Mouse (Mus musculus) monocyte, adult 59 days (primary cell): Measurements from ENCODE around the gene Tbc1d22a. TPM values are rescaled to one million over a fixed set of nuclear protein-coding genes. Genes with fewer than 3 reads are reported as not detected.

Experiments used
- total RNA-seq, 2 experiments: library from RNA; stranded (reverse); gene quantifications; one replicate each; pipeline ENCODE4 v1.2.4; 2023

Tbc1d22a gene
- total RNA-seq: 10 to 100 TPM; 56.4 to 70.8 TPM

DNA sequence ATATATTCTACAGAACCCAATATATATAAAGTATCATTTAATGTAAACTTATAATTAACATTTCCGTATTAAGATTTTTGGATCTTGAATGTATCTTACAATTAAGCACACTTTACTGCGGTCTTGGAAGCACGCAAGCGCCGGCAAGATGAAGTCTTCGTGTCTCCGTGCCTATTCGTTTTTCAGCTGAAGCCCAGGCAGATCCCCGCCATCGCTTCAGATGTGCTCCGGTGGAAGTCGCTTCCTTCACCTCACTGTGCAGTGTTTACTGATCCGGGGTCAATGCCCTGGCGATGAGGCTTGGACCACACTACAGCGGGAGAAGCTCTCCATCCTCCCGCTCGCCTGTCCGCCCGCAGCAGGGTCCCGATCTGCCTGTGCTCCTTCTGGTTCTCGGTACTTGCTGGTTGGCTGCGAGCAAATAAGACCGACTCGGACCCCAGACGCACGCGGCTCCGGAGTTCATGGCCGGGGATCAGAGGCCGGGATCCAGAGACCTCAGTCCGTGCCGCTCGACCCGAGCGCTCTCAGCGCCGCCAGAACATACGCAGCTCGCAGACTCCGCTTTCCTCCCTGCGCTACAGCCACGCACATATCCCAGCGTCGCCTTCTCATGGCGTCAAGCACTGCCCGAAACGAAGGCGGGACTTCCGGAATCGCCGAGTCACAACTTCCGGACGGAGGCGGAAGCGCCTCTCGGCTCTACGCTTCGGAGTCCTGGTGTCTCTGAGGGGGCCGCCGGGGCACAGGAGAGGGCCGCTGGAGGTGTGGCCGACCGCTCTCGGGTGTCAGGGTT is at the start of gene Tbc1d22a:
Gene Tbc1d22a, plus strand, starts transcription at position 707 of the 796 bp plus-strand sequence.

DNA sequence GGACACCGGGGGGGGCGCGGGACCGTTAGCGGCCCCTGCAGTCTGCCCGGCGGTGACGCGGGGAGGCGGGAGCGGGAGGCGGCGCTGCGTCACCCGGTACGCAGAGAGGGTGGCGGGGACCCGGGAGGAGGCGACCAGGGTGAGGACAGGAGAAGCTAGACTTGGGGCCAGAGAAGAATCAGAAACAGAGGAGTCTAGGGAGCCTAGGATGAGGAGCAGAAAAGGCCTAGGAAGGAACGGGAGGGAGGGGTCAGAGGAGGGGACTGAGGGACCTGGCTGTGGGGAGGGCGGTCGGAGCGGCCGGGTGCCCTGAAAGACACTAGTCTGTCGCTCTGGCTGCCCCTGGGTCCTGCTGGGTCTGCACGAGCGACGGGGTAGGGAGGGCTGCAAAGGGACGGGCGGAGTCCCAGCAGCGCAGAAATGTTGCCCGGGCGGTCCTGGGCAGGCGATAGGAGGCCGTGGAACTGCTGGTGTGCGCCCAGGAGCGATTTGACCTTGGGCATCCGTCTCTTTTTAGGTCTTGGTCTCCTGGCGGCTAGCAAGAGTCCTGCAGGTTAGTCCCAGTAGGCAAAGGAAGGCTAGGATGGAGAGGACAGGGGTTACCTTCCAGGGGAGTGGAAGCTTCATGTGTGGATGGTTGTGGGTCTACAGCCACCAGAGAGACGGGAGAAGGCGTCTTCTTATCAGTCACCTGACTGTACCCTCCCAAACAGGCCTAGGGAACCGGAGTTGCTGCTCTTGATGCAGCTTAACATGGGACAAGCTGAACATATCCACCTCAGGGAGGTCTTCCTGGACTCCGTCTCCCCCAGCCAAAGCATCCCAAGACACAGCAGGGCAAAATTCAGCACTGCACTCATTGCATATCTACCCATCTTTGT is 28.3 kb upstream of the Tbc1d22a start, which contains the start of gene Cerk:
Gene Cerk, minus strand, starts transcription at position 453 of the 881 bp plus-strand sequence.

Other genes starting within 250 kb of the Tbc1d22a start
- under 1 TPM; 0.60 to 0.76 TPM for gene Celsr1, start 180.7 kb upstream of the Tbc1d22a start, total RNA-seq
- gene Gramd4, start 156.8 kb upstream of the Tbc1d22a start, total RNA-seq: 10 to 100 TPM; 77.5 to 84.6 TPM
- gene Cerk, start 28.3 kb upstream of the Tbc1d22a start, total RNA-seq: 10 to 100 TPM; 59.9 to 62.1 TPM